Mouse (Mus musculus) small intestine, adult 2 months (tissue): ENCODE results near the gene Pgam1. TPM values are rescaled to one million over a fixed set of nuclear protein-coding genes. Genes with fewer than 3 reads are reported as not detected.

Source experiments
- H3K27ac ChIP-seq: fragments of 200-500 bp; 2 replicates; pipeline ENCODE4 v1.5.1; 2012; ENCODE audit warnings: low read depth, low read length, control low read depth, inconsistent platforms; ENCODE audit not compliant: insufficient read depth
- H3K27me3 ChIP-seq: fragments of 200-500 bp; 2 replicates; pipeline ENCODE4 v1.6.1; 2012; ENCODE audit warnings: mild to moderate bottlenecking, moderate library complexity, low read length, inconsistent platforms; ENCODE audit not compliant: control insufficient read depth, insufficient read depth
- H3K36me3 ChIP-seq: fragments of 200-500 bp; 2 replicates; pipeline ENCODE4 v1.6.1; 2012; ENCODE audit warnings: mild to moderate bottlenecking, low read length, control low read depth, inconsistent platforms; ENCODE audit not compliant: control insufficient read depth, insufficient read depth
- H3K4me1 ChIP-seq: fragments of 200-500 bp; 2 replicates; pipeline ENCODE4 v1.6.1; 2012; ENCODE audit warnings: low read length, inconsistent platforms, mixed read lengths; ENCODE audit not compliant: control insufficient read depth, insufficient read depth, insufficient read length
- H3K4me3 ChIP-seq: fragments of 200-500 bp; 2 replicates; pipeline ENCODE4 v1.5.1; 2012; ENCODE audit warnings: low read depth, mild to moderate bottlenecking, control low read depth, inconsistent platforms, low read length, moderate library complexity
- CTCF ChIP-seq: fragments of 200-500 bp; IDR thresholded peaks from 2 replicates; pipeline ENCODE4 v1.5.1; 2012; ENCODE audit warnings: low read depth, mild to moderate bottlenecking, control low read depth, inconsistent platforms, low read length, moderate library complexity, mixed read lengths; ENCODE audit not compliant: insufficient replicate concordance, insufficient read length; ENCODE audit errors: extremely low read depth
- POLR2A ChIP-seq: fragments of 200-500 bp; IDR thresholded peaks from 2 replicates; pipeline ENCODE4 v1.6.1; 2012; ENCODE audit warnings: low read depth, mild to moderate bottlenecking, control low read depth, inconsistent platforms, low read length, moderate library complexity
- WGBS: fragments of 180-500 bp; shearing (Covaris S2); methylation state at CpG from one replicate; pipeline ENCODE4 v1.1.7; 2018; 5-methylcytosine and 5-hydroxymethylcytosine counted together
- polyA plus RNA-seq: library from polyadenylated mRNA; depleted of rRNA; stranded (reverse); fragments of >200 nt; gene quantifications from 2 replicates; pipeline ENCODE4 v1.2.3, GENCODE M21; 2012

The Pgam1 gene
- polyA plus RNA-seq, 1 experiment: 216 TPM

GRCm38 (mm10) chr19:41883882-41884281 is 27.8 kb upstream of the Pgam1 start:
- no peaks in the 10 kb centered on the region for H3K27me3 ChIP-seq
- peaks cover 27% of the 10 kb centered on the region for H3K36me3 ChIP-seq
- H3K4me3 ChIP-seq: no peak overlapping the region
- peaks cover 4% of the 10 kb centered on the region for H3K4me1 ChIP-seq
- WGBS: 91% methylated on average over 9 of the region's 9 CpGs
- TF ChIP-seq CTCF (no peak), POLR2A (no peak)
- no peak overlapping the region for H3K27ac ChIP-seq

GRCm38 (mm10) chr19:41888191-41888590 is 23.5 kb upstream of the Pgam1 start:
- peaks cover 4% of the 10 kb centered on the region; the same call in 1 of the 2 replicates for H3K4me1 ChIP-seq
- no peak overlapping the region for H3K4me3 ChIP-seq
- H3K27ac ChIP-seq: peak overlapping the region; percentile 66
- no peak for TF ChIP-seq POLR2A
- H3K36me3 ChIP-seq: peaks cover 25% of the 10 kb centered on the region
- H3K27me3 ChIP-seq: no peaks in the 10 kb centered on the region

- H3K27ac ChIP-seq: peak overlapping the region; percentile 7; the same call in 1 of the 2 replicates
- 14% methylated on average over 7 of the region's 7 CpGs for WGBS
- no peaks in the 10 kb centered on the region for H3K27me3 ChIP-seq
- TF ChIP-seq POLR2A (no peak), CTCF (no peak)
- H3K36me3 ChIP-seq: peaks cover 2% of the 10 kb centered on the region
- peak overlapping the region; percentile 75 for H3K4me3 ChIP-seq
- H3K4me1 ChIP-seq: peaks cover 6% of the 10 kb centered on the region; the same call in 1 of the 2 replicates
These were observed 16.8 kb upstream of the Pgam1 start for GRCm38 (mm10) chr19:41894959-41895358.

DNA sequence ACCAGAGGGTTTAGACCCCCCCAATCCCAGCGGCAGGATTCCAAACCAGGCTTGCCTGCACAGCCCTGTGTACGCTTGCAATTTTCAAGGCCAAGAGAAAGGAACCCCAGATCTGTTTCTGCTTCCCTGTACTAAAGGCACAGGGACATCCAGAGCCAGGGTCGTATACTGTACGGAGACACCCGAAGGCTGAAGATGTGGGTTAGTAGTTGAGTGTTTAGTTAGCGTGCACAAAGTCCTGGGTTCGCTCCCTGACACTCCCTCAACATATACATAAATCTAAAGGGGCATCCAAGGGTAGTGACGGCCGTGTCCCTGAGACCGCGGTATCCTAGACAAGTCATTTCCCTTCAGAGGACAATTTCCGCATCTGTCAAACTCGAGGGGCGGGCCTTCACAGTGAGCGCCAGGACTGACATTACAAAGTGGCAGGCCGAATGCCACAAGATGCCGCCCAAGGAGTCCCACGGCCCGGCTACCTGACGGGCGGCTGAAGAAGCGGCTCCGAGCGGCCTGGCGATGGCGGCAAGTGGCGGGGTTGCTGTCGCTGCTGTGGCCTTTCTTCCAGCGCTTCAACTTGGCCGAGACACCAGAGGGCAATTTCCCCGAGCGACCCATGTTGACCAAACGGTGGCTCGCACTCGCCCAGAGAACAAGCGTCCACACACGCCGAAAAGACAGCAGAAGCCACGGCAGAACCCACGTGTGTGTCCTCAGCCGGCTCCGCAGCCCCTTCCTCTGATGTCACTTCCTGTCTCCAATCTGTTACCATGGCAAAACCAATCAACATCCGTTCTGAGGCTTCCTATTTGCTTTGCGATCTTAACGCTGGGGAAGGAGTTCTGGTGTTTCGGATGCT is 16.0 kb upstream of the Pgam1 start, which contains the start of gene Rrp12:
TSS of gene Rrp12 (minus strand) at position 714 of the 859 bp plus-strand sequence.
- Histone ChIP-seq H3K4me3 (peak within 1 kb of the TSS; percentile 75), H3K36me3 (0 out of 2 replicates have a peak, but pooled peaks cover 1% of the 10 kb centered on the region), H3K27me3 (no peaks in the 10 kb centered on the region), H3K4me1 (peaks cover 6% of the 10 kb centered on the region; the same call in 1 of the 2 replicates), H3K27ac (peak within 1 kb of the TSS; percentile 7; the same call in 1 of the 2 replicates)
- TF ChIP-seq CTCF (no peak), POLR2A (peak; percentile 13)
- under 1% methylated on average over 46 of the region's 46 CpGs for WGBS

DNA sequence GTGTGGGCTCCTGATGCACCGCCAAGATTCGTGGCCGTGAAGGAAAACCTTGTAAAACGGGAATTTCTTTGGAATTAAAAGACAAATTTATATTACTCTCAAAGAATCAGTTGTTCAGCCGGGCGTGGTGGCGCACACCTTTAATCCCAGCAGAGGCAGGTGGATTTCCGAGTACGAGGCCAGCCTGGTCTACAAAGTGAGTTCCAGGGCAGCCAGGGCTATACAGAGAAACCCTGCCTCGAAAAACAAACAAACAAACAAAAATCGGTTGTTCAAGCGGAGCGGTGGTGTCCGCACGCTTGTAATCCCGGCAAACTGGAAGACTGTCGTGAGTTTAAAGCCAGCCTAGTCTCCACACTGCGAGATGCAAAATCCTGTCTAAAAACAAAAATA is 15.4 kb upstream of the Pgam1 start:
- TF ChIP-seq CTCF (no peak), POLR2A (no peak)
- 11% methylated on average over 18 of the region's 18 CpGs for WGBS

DNA sequence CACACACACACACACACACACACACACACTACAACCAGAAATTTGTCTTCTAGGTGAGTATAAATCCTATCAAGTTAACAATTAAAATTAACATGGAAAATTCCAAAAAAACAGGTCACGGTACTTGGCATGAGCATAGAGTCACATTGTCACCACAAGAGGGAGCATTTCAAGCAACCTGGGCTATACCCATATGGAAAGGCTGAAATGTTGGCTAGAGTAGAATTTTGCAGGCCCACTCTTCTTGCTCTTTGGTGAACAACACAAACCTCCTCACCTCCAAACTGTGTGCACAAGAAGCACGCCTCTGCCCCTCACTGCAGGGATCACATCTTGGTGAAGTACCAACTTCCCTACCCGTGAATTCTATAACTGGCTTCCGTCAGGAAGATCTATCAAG is 12.9 kb upstream of the Pgam1 start:
- Histone ChIP-seq H3K36me3 (no peaks in the 10 kb centered on the region), H3K4me3 (no peak overlapping the region), H3K4me1 (peaks cover 6% of the 10 kb centered on the region; the same call in 1 of the 2 replicates), H3K27ac (no peak overlapping the region), H3K27me3 (no peaks in the 10 kb centered on the region)
- TF ChIP-seq POLR2A (no peak), CTCF (peak; percentile 31; the same call in 1 of the 2 replicates)
- WGBS: 53% methylated on average over 4 of the region's 4 CpGs

More for the DNA sequence above, 15.4 kb upstream of the Pgam1 start:
- peak overlapping the region; percentile 75 for H3K4me3 ChIP-seq
- no peaks in the 10 kb centered on the region for H3K36me3 ChIP-seq
- H3K4me1 ChIP-seq: peaks cover 6% of the 10 kb centered on the region; the same call in 1 of the 2 replicates
- no peak overlapping the region for H3K27ac ChIP-seq
- no peaks in the 10 kb centered on the region for H3K27me3 ChIP-seq

GRCm38 (mm10) chr19:41900495-41901090 is 11.1 kb upstream of the Pgam1 start:
- 77% methylated on average over 8 of the region's 8 CpGs for WGBS

More at GRCm38 (mm10) chr19:41900495-41901090, 11.1 kb upstream of the Pgam1 start:
- TF ChIP-seq CTCF: no peak
- TF ChIP-seq POLR2A: no peak
- Histone ChIP-seq H3K27me3 (no peaks in the 10 kb centered on the region), H3K4me3 (no peak overlapping the region), H3K27ac (no peak overlapping the region), H3K36me3 (no peaks in the 10 kb centered on the region), H3K4me1 (no peaks in the 10 kb centered on the region)
